Mouse (Mus musculus) liver, embryonic 14.5 days (tissue): Measurements from ENCODE around the gene Pmpca.

Experiments
- CTCF ChIP-seq: IDR thresholded peaks from 2 replicates; pipeline ENCODE4 v1.5.1; 2016; ENCODE audit warnings: antibody characterized with exemption, low read depth, control low read depth
- EP300 ChIP-seq: IDR thresholded peaks from 2 replicates; pipeline ENCODE4 v1.6.1; 2016; ENCODE audit warnings: antibody characterized with exemption, low read depth

DNA sequence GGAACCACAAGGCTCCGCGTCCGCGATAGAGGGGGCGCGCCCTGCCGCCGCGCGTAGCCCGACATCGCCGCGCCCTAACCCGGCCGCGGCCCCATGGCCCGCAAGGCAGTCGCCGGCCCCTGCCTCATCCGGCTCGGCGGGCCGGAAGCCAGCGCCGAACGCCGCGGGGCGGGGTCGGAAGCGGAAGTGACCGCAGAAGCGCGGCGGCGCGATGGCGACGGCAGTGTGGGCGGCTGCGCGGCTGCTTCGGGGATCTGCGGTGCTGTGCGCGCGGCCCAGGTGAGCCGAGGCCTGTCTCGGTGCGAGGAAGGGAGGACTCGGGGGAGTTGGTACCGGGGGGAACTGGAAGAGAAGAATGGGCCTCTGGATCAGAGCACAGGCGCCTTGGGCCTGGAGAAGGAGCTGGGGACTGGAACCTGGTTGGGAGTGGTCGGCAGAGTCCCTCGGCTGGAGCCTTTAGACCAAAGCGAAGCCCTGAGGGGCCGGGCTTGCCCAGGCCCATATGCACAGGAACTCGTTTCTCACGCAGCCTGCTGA lies at the start of gene Pmpca, which contains the start of gene Entr1:
- TF ChIP-seq CTCF (no peak), EP300 (no peak)
